In genomic region chr13:89428272-89429071, GRCm38 (mm10) we compare ENCODE assay signal across 13 mouse cellular contexts.
DNase-seq lines count a peak whose midpoint lies in the region; ATAC-seq and TF ChIP-seq lines count a peak whose summit lies in the region.
"Had no signal": no experiment of that assay in that cellular context is flagged by ENCODE, and none has a peak within 500 bp of the region (broad histone marks: within the 10 kb centered on the region; RNA-seq: fewer than 3 reads in every experiment).

No protein-coding gene starts in this region.

- no peak for TF ChIP-seq CTCF in left cerebral cortex, adult 2 months (IDR thresholded peaks at IDR 0.05)

- peak; percentile 45 for DNase-seq in CD4-positive, CD25-positive, alpha-beta regulatory T cell, adult 2 months (ENCODE audit: low read depth, low spot score)
- no peak for DNase-seq in limb, embryonic 14.5 days (ENCODE audit: low spot score)
- peak; percentile 35 for DNase-seq in retina, embryonic 14.5 days (ENCODE audit: low spot score)
- no peak for DNase-seq in spleen, postnatal 10 days (ENCODE audit: low spot score in 2 of 2)
- DNase-seq in cerebellum, postnatal 14 days, result no peak
- no peak for DNase-seq in left cerebral cortex, adult 2 months (ENCODE audit: extremely low spot score in 1 of 2, low spot score in 2 of 2)
- DNase-seq: cerebellum, postnatal 25 days; kidney, postnatal 25 days; lung, adult 18-20 months had no signal

- intact Hi-C loops in left cerebral cortex, adult 2 months (cut with DNase I), result no loop called here

- no peaks in the 10 kb centered on the region for H3K36me3 ChIP-seq in embryonic facial prominence, embryonic 13.5 days
- no peaks in the 10 kb centered on the region for H3K36me3 ChIP-seq in limb, embryonic 14.5 days (ENCODE audit: control insufficient read depth, insufficient read depth, low read length)
- H3K36me3 ChIP-seq in kidney, embryonic 14.5 days (ENCODE audit: control insufficient read depth, insufficient read depth, low read length), result no peaks in the 10 kb centered on the region

- no peak overlapping the region for H3K4me2 ChIP-seq in embryonic facial prominence, embryonic 13.5 days
- H3K4me2 ChIP-seq in limb, embryonic 14.5 days (replicated peaks; ENCODE audit: low read depth, low read length, severe bottlenecking), result no peak overlapping the region
- no peak overlapping the region for H3K4me2 ChIP-seq in kidney, embryonic 14.5 days (replicated peaks; ENCODE audit: low read depth, low read length)
- H3K4me2 ChIP-seq: heart, embryonic 11.5 days had no signal

- H3K27ac ChIP-seq in embryonic facial prominence, embryonic 13.5 days, result peak overlapping the region; percentile 48; the same call in 1 of the 2 replicates
- peak overlapping the region; percentile 48; the same call in 1 of the 2 replicates for H3K27ac ChIP-seq in limb, embryonic 14.5 days (replicated peaks; ENCODE audit: low read depth, low read length)
- no peak overlapping the region for H3K27ac ChIP-seq in kidney, embryonic 14.5 days (ENCODE audit: low read depth, low read length)
- no peak overlapping the region for H3K27ac ChIP-seq in left cerebral cortex, adult 2 months
- H3K27ac ChIP-seq: hindbrain, postnatal 0 days had no signal

- no peaks in the 10 kb centered on the region for H3K9me3 ChIP-seq in embryonic facial prominence, embryonic 13.5 days
- H3K9me3 ChIP-seq in limb, embryonic 14.5 days (ENCODE audit: control insufficient read depth, low read length), result no peaks in the 10 kb centered on the region
- no peaks in the 10 kb centered on the region for H3K9me3 ChIP-seq in kidney, embryonic 14.5 days (ENCODE audit: control insufficient read depth, low read length)

- ATAC-seq in embryonic facial prominence, embryonic 13.5 days (ENCODE audit: insufficient number of reproducible peaks, insufficient read depth, low FRiP score, low TSS enrichment, low read depth), result no peak; the same call in 1 of the 2 replicates
- ATAC-seq in limb, embryonic 14.5 days (ENCODE audit: low FRiP score, low read depth), result no peak
- no peak for ATAC-seq in kidney, embryonic 14.5 days (ENCODE audit: low FRiP score, low TSS enrichment)
- ATAC-seq: hindbrain, postnatal 0 days had no signal

- H3K4me3 ChIP-seq in embryonic facial prominence, embryonic 13.5 days, result no peak overlapping the region
- H3K4me3 ChIP-seq in limb, embryonic 14.5 days (replicated peaks; ENCODE audit: low read length), result no peak overlapping the region
- H3K4me3 ChIP-seq in kidney, embryonic 14.5 days (ENCODE audit: low read length), result no peak overlapping the region
- no peak overlapping the region for H3K4me3 ChIP-seq in left cerebral cortex, adult 2 months

- 29% methylated on average over 12 of the region's 12 CpGs for WGBS in embryonic facial prominence, embryonic 13.5 days
- WGBS in limb, embryonic 14.5 days, result 46% methylated on average over 12 of the region's 12 CpGs
- WGBS in kidney, embryonic 14.5 days, result 53% methylated on average over 12 of the region's 12 CpGs

- no peak for TF ChIP-seq POLR2A in limb, embryonic 14.5 days (IDR thresholded peaks at IDR 0.05; ENCODE audit: borderline replicate concordance, extremely low read depth, insufficient read depth, insufficient read length)

- H3K27me3 ChIP-seq in embryonic facial prominence, embryonic 13.5 days, result no peaks in the 10 kb centered on the region
- no peaks in the 10 kb centered on the region for H3K27me3 ChIP-seq in limb, embryonic 14.5 days (ENCODE audit: control insufficient read depth, insufficient read depth, low read length)
- no peaks in the 10 kb centered on the region for H3K27me3 ChIP-seq in kidney, embryonic 14.5 days (ENCODE audit: control insufficient read depth, insufficient read depth, low read length)

- H3K9ac ChIP-seq in embryonic facial prominence, embryonic 13.5 days, result no peak overlapping the region
- H3K9ac ChIP-seq in limb, embryonic 14.5 days (ENCODE audit: low read depth, low read length, severe bottlenecking), result no peak overlapping the region
- no peak overlapping the region for H3K9ac ChIP-seq in kidney, embryonic 14.5 days (ENCODE audit: low read depth, low read length)

- no peaks in the 10 kb centered on the region for H3K4me1 ChIP-seq in embryonic facial prominence, embryonic 13.5 days
- H3K4me1 ChIP-seq in limb, embryonic 14.5 days (ENCODE audit: control insufficient read depth, insufficient read depth, low read length), result peaks cover 3% of the 10 kb centered on the region; the same call in 1 of the 2 replicates
- H3K4me1 ChIP-seq in kidney, embryonic 14.5 days (ENCODE audit: control insufficient read depth, insufficient read depth, low read length), result no peaks in the 10 kb centered on the region

Comparison
In these comparisons a context has a peak if more than half of its experiments do, and no peak if none do; other contexts are left out.
1. DNase-seq: peak in CD4-positive, CD25-positive, alpha-beta regulatory T cell, adult 2 months (single experiment) and retina, embryonic 14.5 days (single experiment); none in limb, embryonic 14.5 days (single experiment), spleen, postnatal 10 days (0 of 2), cerebellum, postnatal 14 days (0 of 2) and left cerebral cortex, adult 2 months (0 of 2).
2. H3K27ac ChIP-seq: peak in embryonic facial prominence, embryonic 13.5 days (single experiment) and limb, embryonic 14.5 days (single experiment); none in kidney, embryonic 14.5 days (single experiment) and left cerebral cortex, adult 2 months (single experiment).